Mouse (Mus musculus) cerebellum, adult 9-11 months (tissue): ENCODE data around the gene Pikfyve.
A peak's percentile ranks its signal among the peaks of the same experiment; 100 is the strongest.
"Not testable (repeated sequence)": the region's sequence is repeated elsewhere in the genome, so short reads cannot be mapped to it uniquely, and the experiment has no call there.

Experiments
- DNase-seq: peaks from one replicate; pipeline ENCODE4 v3.0.0; 2022

The Pikfyve gene

GRCm38 (mm10) chr1:65185524-65186205, 818 bp upstream of the Pikfyve start:
- peak; percentile 18 for DNase-seq

GRCm38 (mm10) chr1:65187074-65187430, 569 bp downstream of the Pikfyve start:
- DNase-seq = no peak

- DNase-seq = no peak
These were observed 3.7 kb downstream of the Pikfyve start for GRCm38 (mm10) chr1:65190172-65190571.

- no peak for DNase-seq
These were observed 6.7 kb downstream of the Pikfyve start for GRCm38 (mm10) chr1:65193226-65193625.

GRCm38 (mm10) chr1:65198425-65198824, 11.9 kb downstream of the Pikfyve start:
- no peak for DNase-seq

GRCm38 (mm10) chr1:65198861-65199260, 12.4 kb downstream of the Pikfyve start:
- no peak for DNase-seq

GRCm38 (mm10) chr1:65204299-65204698, 17.8 kb downstream of the Pikfyve start:
- no peak for DNase-seq

GRCm38 (mm10) chr1:65213214-65213613, 26.7 kb downstream of the Pikfyve start:
- DNase-seq = no peak

GRCm38 (mm10) chr1:65217567-65217966, 31.1 kb downstream of the Pikfyve start:
- DNase-seq = no peak

GRCm38 (mm10) chr1:65217972-65218371, 31.5 kb downstream of the Pikfyve start:
- DNase-seq = no peak

GRCm38 (mm10) chr1:65223654-65224053, 37.2 kb downstream of the Pikfyve start:
- DNase-seq = no peak

GRCm38 (mm10) chr1:65227681-65228080, 41.2 kb downstream of the Pikfyve start:
- no peak for DNase-seq

GRCm38 (mm10) chr1:65229768-65230167, 43.3 kb downstream of the Pikfyve start:
- DNase-seq = not testable (repeated sequence)

GRCm38 (mm10) chr1:65230566-65230965, 44.1 kb downstream of the Pikfyve start:
- no peak for DNase-seq

- DNase-seq = no peak
These were observed 51.2 kb downstream of the Pikfyve start for GRCm38 (mm10) chr1:65237712-65238111.

GRCm38 (mm10) chr1:65245637-65246036, 59.2 kb downstream of the Pikfyve start:
- DNase-seq = no peak

- DNase-seq = no peak
These were observed 94.0 kb downstream of the Pikfyve start for GRCm38 (mm10) chr1:65280461-65280860.

- no peak for DNase-seq
These were observed 95.3 kb downstream of the Pikfyve start, which contains the start of gene Pth2r for GRCm38 (mm10) chr1:65281756-65282155. Gene Pth2r, plus strand, starts transcription at chr1:65282056.

- peak; percentile 52 for DNase-seq
These were observed 96.3 kb downstream of the Pikfyve start for GRCm38 (mm10) chr1:65282766-65283165.

- DNase-seq = no peak
These were observed 122.0 kb downstream of the Pikfyve start for GRCm38 (mm10) chr1:65308476-65308875.

- peak; percentile 12 for DNase-seq
These were observed 124.9 kb downstream of the Pikfyve start for GRCm38 (mm10) chr1:65311214-65311933.

GRCm38 (mm10) chr1:65312118-65312517, 125.6 kb downstream of the Pikfyve start:
- peak; percentile 30 for DNase-seq

- peak; percentile 32 for DNase-seq
These were observed 126.4 kb downstream of the Pikfyve start for GRCm38 (mm10) chr1:65312896-65313295.
